Mouse (Mus musculus): ENCODE results near the gene 2200002J24Rik.
"Not testable (repeated sequence)": the region's sequence is repeated elsewhere in the genome, so short reads cannot be mapped to it uniquely, and the experiment has no call there.

The 2200002J24Rik gene

DNA sequence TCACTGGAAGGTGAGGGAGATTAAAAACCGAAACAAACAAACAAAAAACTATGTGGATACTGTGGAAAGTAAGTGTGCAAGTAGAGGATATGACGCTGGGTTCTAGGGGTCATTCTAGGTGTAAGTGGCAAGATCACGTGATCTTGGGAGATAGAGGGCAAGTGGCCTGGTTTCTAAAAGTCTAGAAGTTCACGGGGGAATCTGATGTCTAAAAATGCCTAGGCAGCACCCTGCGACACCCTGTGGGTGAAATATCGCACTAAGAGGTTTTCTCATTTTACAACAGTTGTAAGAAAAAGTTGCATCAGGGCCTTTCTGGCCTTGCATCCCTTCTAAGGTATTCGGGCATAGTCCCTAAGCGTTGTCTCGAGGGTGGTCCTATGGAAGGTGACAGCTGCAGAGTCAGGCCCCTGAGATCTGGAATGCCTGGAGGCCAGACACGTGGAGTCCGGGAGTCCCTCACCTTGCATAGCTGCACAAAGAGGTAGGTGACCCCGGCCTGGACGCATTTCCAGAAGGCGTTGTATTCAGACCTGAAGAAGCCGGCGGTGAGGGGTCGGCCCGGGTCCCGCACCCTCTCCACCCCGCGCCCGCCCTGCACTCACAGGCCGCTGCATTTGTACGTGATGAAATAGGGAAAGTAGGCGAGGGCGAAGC lies 30.1 kb downstream of the 2200002J24Rik start:
- in situ Hi-C loops (cut with MseI, MboI) = no loop called here

DNA sequence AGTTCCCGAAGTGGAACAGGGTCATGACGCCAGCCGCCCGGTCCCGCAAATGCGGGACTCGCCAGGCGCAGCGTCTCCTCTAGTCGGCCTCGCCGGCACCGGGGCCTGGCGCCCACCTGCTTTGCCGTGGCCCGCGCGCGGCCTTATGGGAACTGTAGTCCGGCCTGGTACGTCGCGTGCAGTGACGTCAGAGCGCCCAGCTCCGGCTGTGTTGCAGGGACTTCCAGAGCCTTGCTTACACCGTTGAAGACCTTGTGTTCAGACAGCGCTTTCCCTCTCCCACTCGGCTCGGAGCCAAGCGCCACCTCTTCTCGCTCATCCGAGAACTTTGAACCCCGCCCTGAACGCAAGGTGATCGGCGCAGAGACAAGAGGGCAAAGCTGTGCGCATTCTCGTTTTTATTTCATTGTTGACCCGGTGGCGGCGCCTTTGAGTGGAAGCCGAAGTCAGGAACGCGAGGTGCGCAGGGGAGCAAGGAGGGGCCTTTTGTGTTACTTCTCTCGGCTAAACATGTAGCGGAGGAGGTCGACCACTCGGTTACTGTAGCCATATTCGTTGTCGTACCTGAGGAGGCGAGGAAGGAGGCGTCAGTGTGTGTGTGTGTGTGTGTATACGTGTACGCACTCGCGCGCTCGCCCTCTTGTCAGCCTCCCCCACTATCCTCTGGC lies 30.8 kb downstream of the 2200002J24Rik start, which contains the start of gene Tmem147:
Gene Tmem147, minus strand, starts transcription at position 145 of the 668 bp plus-strand sequence.
- in situ Hi-C loops (cut with MseI, MboI) = no loop called here

- in situ Hi-C loops (cut with MseI, MboI) = not testable (repeated sequence)
Measured at GRCm38 (mm10) chr7:30730064-30730722, 31.5 kb downstream of the 2200002J24Rik start.

DNA sequence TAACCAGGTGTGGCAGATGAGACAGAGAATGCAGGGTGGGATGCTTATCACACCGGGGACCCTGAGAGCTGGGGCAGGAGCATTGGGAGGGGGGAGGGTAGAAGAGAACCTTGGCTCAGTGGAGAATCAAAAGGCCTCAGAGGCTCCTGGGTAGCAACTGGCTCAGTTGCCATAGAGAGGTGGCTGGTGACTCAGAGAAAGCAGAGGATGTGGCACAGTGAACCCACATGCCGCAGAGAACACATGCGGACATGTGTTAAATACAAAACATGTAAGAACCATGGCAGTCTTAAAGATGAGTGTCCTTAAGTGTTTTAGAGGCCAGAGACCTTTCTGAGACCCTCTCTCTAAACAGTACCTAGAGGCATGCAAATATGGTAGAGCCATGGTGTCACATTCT lies 37.5 kb downstream of the 2200002J24Rik start:
- in situ Hi-C loops (cut with MseI, MboI) = no loop called here

GRCm38 (mm10) chr7:30742570-30742969 lies 43.8 kb downstream of the 2200002J24Rik start:
- in situ Hi-C loops (cut with MseI, MboI) = not testable (repeated sequence)

DNA sequence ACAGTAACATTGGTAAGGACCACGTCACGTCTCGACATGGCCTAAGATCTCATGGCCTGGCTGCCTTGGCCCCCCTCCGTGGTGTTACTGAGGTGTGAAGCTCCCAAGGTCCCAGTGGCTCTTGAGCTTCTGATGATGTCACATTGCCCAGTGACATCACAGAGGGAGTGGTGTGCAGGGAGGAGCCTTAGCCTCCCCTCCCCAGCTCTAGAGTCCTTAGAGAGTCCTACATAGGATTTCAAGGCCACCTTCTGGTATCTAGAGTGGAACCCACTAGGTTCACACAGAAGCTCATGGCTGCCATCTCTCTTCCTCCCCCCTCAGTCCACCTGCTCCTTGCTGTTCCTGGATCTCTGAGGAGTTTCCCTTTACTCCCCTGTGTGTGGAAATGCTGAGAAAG lies 44.9 kb downstream of the 2200002J24Rik start, which contains the start of gene Gapdhs:
Gene Gapdhs, minus strand, starts transcription at position 65 of the 400 bp plus-strand sequence.
- in situ Hi-C loops (cut with MseI, MboI) = not testable (repeated sequence)

- in situ Hi-C loops (cut with MseI, MboI) = no loop called here
Measured at GRCm38 (mm10) chr7:30744022-30744598, 45.4 kb downstream of the 2200002J24Rik start.

GRCm38 (mm10) chr7:30747525-30748204 lies 48.9 kb downstream of the 2200002J24Rik start:
- in situ Hi-C loops (cut with MseI, MboI) = no loop called here

Measured in mouse trophoblast stem cell (cell line).